Mouse (Mus musculus): Measurements from ENCODE around the gene Fcho1.

- TF ChIP-seq CTCF (IDR thresholded peaks at IDR 0.05; ENCODE audit: insufficient read depth, low read length) = no peak
- no peak for TF ChIP-seq POLR2A (IDR thresholded peaks at IDR 0.05; ENCODE audit: borderline replicate concordance, extremely low read depth, low read depth, low read length)
Observed at GRCm38 (mm10) chr8:71665331-71666130, 60.0 kb downstream of the Fcho1 start.

Data from lung, adult 2 months (tissue).